Mouse (Mus musculus) gastrocnemius, postnatal 10 days (tissue): Measurements from ENCODE around the gene Ralb. TPM values are rescaled to one million over a fixed set of nuclear protein-coding genes. Genes with fewer than 3 reads are reported as not detected.

Experiments used
- DNase-seq: peaks from one replicate; pipeline ENCODE4 v3.0.0; 2021; ENCODE audit warnings: mixed read lengths
- total RNA-seq, 2 experiments: library from RNA; stranded (reverse); gene quantifications; 2 replicates each; pipeline ENCODE4 v1.2.3; 2021

The Ralb gene
- total RNA-seq, 2 experiments from 2014 or later = 23.8 to 29.8 TPM

DNA sequence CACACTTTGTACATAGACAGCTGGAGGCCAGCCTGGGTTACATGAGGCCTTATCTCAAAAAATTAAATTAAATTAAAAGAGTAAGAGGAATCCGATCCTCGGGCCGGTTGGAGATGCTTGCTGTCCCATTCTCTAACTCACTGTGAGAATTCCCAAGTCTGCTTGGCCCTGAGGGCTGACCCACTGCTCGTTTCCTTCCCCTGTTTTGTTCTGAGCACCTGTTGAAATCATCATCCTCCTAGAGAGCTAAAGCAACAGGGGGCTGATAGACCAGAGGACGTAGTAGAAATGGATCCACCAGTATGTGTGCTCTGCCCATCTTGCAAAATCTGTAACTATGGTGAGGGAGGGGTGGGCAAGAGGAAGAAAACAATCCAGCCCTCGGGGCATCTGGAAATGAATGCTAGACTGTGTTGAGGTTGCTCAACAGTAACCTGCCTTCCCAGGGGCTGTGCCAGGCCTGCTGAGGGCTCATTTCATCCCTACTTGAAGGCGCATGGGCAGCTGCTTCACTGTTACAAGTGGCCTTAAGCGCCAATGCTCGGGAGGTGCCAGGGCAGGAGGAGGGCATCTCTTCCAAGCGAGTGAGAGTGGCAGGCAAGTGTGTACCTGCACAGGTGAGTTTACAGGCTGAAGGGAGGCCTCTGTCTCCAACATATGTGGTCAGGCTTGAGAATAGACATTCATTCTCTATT is 53.8 kb downstream of the Ralb start:
- DNase-seq = no peak

GRCm38 (mm10) chr1:119446753-119447283 is 57.8 kb downstream of the Ralb start:
- no peak for DNase-seq

GRCm38 (mm10) chr1:119443591-119444350 is 60.8 kb downstream of the Ralb start:
- no peak for DNase-seq

- DNase-seq = no peak
Measured at GRCm38 (mm10) chr1:119442901-119443300, 61.7 kb downstream of the Ralb start.

DNA sequence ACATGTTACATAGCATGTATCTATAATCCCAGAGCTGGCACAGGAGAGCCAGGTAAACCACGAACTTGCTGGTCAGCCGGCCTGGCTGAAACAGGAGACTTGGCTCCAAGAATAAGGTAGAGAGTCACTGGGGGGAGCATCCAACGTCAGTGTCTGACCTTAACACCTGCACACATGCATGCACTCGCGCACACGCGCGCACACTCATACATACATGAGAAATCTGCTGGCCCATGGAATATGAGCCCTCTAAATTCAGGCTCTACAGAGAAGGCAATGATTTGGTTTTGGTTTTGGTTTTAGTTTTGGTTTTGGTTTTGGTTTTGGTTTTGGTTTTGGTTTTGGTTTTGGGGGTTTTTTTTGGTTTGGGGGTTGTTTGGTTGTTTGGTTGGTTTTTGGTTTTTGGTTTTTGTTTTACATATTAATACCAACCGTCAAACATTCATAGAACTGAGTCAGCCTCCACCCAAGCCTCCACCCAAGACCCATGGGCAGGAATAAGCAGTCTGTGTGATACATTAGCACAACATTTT is 66.4 kb downstream of the Ralb start:
- DNase-seq = no peak

- DNase-seq = no peak
Measured at GRCm38 (mm10) chr1:119437401-119437800, 67.2 kb downstream of the Ralb start.

- DNase-seq = no peak
Measured at GRCm38 (mm10) chr1:119424141-119424860, 80.3 kb downstream of the Ralb start.

DNA sequence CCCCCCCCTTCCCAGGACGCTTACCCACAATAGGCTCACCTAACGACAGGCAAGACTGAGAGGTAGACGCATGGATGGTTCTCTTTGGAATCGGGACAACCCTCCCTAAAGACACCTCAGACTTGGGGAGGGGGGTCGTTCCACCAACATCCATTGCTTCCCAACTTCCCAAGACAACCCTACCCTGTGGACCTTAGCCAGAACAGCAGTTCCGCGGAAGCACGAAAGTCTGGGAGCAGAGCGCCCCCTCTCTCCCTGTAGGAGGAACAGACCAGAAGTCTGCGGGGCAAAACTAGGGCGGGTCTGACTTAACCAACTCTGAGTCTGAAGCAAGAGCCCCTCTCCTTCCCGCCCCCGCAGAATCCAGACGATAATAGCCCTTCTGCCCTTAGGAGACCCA is 81.1 kb downstream of the Ralb start:
- peak; percentile 34 for DNase-seq

- DNase-seq = no peak
Measured at GRCm38 (mm10) chr1:119422460-119423015, 82.1 kb downstream of the Ralb start.

DNA sequence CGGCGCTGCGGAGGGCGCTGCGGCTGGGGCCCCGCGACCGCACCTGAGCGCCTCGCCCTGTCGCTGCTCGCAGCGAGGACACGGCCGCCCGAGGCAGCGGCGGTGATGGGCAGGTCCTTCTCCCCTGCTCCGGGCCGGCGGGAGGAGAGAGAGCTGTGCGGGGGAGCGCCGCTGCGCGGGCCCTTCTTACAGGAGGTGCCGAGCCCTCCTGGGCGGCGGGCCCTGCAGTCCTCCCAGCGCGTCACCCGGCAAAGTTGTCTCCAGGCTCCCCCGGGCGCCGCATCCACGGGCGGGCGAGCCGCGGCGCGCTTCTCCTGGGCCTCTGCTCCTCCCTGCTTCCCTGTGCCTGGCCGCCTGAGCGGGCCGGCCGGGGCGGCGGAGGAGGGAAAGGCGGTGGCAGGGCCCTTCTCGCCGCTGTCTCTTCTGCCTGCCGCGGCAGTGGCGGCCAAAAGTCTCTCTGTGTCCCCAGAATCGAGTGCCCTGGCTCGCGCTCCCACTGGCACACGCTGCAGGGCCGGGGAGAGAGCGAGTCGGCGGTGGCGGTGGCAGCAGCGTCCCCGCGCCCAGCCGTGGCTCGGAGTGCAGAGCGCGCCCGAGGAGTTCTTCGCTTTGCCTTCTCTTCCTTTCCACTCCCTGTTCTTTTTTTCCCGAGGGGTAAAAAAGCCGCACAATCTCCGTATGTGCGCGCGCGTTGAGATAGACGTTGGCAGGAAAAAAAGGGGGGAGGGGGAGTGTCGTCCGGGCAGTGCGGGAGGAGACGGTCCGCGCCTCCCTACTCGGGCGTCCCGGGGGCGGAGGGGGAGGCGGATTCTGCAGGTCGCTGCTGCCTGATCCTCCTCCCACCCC is 82.8 kb downstream of the Ralb start, which contains the start of gene Inhbb:
Inhbb (minus strand) TSS at position 673 of the 846 bp plus-strand sequence.
- DNase-seq = peak; percentile 39

DNA sequence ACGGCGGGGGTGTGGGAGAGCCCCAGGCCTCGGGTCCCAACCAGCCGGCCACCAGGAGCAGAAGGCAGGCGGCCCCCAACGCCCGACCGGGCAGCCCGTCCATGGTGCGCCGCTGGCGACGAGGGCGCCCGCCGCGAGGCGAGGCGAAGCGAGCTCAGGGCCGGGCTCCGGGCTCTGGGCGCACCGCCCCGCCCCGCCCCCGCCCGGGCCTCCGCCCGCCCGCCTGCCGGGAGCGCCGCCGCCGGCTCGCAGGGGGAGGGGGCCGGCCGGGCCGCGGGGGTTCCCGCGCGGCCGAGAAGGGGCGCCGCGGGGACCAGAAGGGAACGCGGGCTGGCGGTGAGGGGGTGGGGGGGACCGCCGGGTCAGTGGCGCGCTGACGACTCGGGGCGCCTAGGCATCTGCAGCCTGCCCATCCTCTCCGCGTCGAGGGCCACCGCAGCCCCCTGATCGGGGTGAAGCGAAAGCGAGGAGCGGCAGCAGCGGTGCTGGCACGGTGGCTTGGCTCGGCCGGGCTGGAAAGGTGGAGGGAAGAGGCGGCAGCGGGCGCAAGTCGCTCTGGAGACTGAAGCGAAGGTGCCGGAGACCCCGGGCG is 83.5 kb downstream of the Ralb start:
- peak; percentile 47 for DNase-seq

Other genes starting within 250 kb of the Ralb start
- gene Inhbb, start 82.5 kb downstream of the Ralb start, total RNA-seq = under 1 TPM; 0.42 to 0.72 TPM
- 1 to 10 TPM; 7.5 to 8.5 TPM for gene Tmem185b, start 21.4 kb upstream of the Ralb start, total RNA-seq
- 1 to 10 TPM; 1.9 TPM for gene Epb41l5, start 144.2 kb upstream of the Ralb start, total RNA-seq